Mouse (Mus musculus): ENCODE measurements at regions not wholly inside any gene's neighbourhood (a gene's known extent, or its start where the extent isn't known, plus 50 kb on each side); places are given as distances from the start of the nearest gene placed in this dataset.
A peak's percentile ranks its signal among the peaks of the same experiment; 100 is the strongest.

DNA sequence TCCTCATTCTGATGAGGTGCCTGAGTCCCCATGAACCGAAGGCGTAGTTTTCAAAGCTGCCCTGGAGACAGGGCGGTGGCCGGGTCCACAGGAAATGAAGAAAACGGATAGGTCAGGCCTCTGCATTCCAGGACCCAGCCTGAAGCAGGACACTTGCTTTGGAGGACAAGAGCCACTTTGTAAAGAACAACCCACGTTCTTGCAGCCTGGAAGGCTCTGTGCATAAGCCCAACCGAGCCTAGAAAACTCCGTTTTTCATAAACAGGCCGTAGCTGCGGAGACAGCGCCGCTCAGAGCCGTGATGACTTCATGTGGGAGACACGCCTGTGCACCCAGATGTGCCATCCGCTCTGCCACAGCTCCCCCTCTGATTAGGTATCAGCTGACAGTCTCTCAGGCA lies 78.4 kb upstream of the Tgfbr2 start:
- dilution Hi-C loops (cut with MboI; ENCODE audit: extremely low pct_ligation_motif_present, extremely low pct_unique_long_range_greater_than_20kb, low sequenced_read_pairs): no loop called here
- H3K4me2 ChIP-seq (ENCODE audit: insufficient read depth, low read depth, poor library complexity, severe bottlenecking): no peak overlapping the region
- DNase-seq (ENCODE audit: extremely low read depth): no peak
- H3K9ac ChIP-seq (ENCODE audit: insufficient read depth, low read depth): no peak overlapping the region
- peaks cover 20% of the 10 kb centered on the region for H3K9me3 ChIP-seq (replicated peaks; ENCODE audit: low read length)
- H3K27me3 ChIP-seq (replicated peaks): no peaks in the 10 kb centered on the region
- peaks cover 7 to 14% of the 10 kb centered on the region in 2 experiments for H3K4me1 ChIP-seq (ENCODE audit: control insufficient read depth in 1 of 2, insufficient read depth in 2 of 2)
- H3K27ac ChIP-seq (ENCODE audit: insufficient read depth, low read depth): no peak overlapping the region
- no peaks in the 10 kb centered on the region for H3K79me2 ChIP-seq (replicated peaks; ENCODE audit: control insufficient read depth, extremely low read depth, insufficient read depth, poor library complexity, severe bottlenecking)
- in situ Hi-C loops (cut with MboI; ENCODE audit: low pct_ligation_motif_present, low pct_unique_long_range_greater_than_20kb, low sequenced_read_pairs): no loop called here
- TF ChIP-seq MAFK (IDR thresholded peaks at IDR 0.05; ENCODE audit: insufficient replicate concordance, low read length) (no peak), CTCF (conservative IDR thresholded peaks at IDR 0.05 in 1 of 2, IDR thresholded peaks at IDR 0.05 in 1 of 2; ENCODE audit: low read depth in 2 of 2, low read length in 2 of 2) (no peak), GABPA (IDR thresholded peaks at IDR 0.05; ENCODE audit: insufficient replicate concordance, low read depth, low read length) (no peak), JUND (conservative IDR thresholded peaks at IDR 0.05; ENCODE audit: low read depth, low read length) (no peak), EP300 (IDR thresholded peaks at IDR 0.05; ENCODE audit: low read length) (no peak), NRF1 (IDR thresholded peaks at IDR 0.05; ENCODE audit: low read depth, low read length) (no peak), ELF1 (IDR thresholded peaks at IDR 0.05; ENCODE audit: low read depth, low read length) (no peak), ETS1 (conservative IDR thresholded peaks at IDR 0.05; ENCODE audit: low read depth, low read length) (no peak), CHD2 (IDR thresholded peaks at IDR 0.05; ENCODE audit: low read length) (no peak), ZC3H11A (IDR thresholded peaks at IDR 0.05; ENCODE audit: low read depth, low read length) (no peak), RCOR1 (conservative IDR thresholded peaks at IDR 0.05; ENCODE audit: low read depth, low read length) (no peak), RAD21 (IDR thresholded peaks at IDR 0.05; ENCODE audit: low read depth, low read length) (no peak), SMC3 (IDR thresholded peaks at IDR 0.05; ENCODE audit: low read depth, low read length) (no peak)
- H3K4me3 ChIP-seq (replicated peaks in 1 of 3; ENCODE audit: low read depth in 2 of 3, low read length in 2 of 3, poor library complexity in 1 of 3): no peak overlapping the region
- H3K36me3 ChIP-seq (replicated peaks in 1 of 2; ENCODE audit: control insufficient read depth in 1 of 2, insufficient read depth in 1 of 2, low read length in 1 of 2): peaks cover 0 to 31% of the 10 kb centered on the region in 2 experiments

DNA sequence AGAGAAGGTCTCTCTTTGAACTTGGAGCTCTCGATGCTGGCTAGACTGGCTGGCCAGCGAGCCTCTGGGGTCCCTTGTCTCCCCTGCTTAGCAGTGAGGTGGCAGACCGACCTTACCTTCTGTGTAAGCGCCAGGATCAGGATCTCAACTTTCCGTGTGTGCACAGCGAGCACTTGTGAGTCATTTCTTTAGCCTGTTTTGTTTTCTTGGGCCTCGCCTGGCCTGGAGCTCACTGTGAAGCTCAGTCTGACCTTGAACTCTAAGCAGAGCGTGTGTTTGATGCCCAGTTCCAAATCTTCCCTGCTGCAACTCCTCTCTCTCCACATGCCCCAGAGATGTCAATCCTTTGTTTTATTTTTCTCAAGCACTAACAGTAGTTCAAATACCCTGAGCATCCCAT lies 77.6 kb upstream of the Tgfbr2 start:
- Histone ChIP-seq H3K79me2 (replicated peaks; ENCODE audit: control insufficient read depth, extremely low read depth, insufficient read depth, poor library complexity, severe bottlenecking) (no peaks in the 10 kb centered on the region), H3K4me2 (ENCODE audit: insufficient read depth, low read depth, poor library complexity, severe bottlenecking) (no peak overlapping the region), H3K27me3 (replicated peaks) (no peaks in the 10 kb centered on the region), H3K27ac (ENCODE audit: insufficient read depth, low read depth) (peak overlapping the region; percentile 47), H3K4me1 (ENCODE audit: control insufficient read depth in 1 of 2, insufficient read depth in 2 of 2) (peaks cover 7 to 20% of the 10 kb centered on the region in 2 experiments), H3K36me3 (replicated peaks in 1 of 2; ENCODE audit: control insufficient read depth in 1 of 2, insufficient read depth in 1 of 2, low read length in 1 of 2) (peaks cover 6 to 38% of the 10 kb centered on the region in 2 experiments), H3K4me3 (replicated peaks in 1 of 3; ENCODE audit: low read depth in 2 of 3, low read length in 2 of 3, poor library complexity in 1 of 3) (no peak overlapping the region), H3K9ac (ENCODE audit: insufficient read depth, low read depth) (peak overlapping the region; percentile 36; the same call in 1 of the 2 replicates), H3K9me3 (replicated peaks; ENCODE audit: low read length) (peaks cover 24% of the 10 kb centered on the region)
- TF ChIP-seq JUND (conservative IDR thresholded peaks at IDR 0.05; ENCODE audit: low read depth, low read length) (no peak), MAX (IDR thresholded peaks at IDR 0.05; ENCODE audit: low read length) (0 out of 2 replicates have a peak, but pooled peaks have one; percentile 14), USF1 (IDR thresholded peaks at IDR 0.05; ENCODE audit: low read depth, low read length) (no peak), IRF4 (IDR thresholded peaks at IDR 0.05; ENCODE audit: low read depth, low read length) (peak; percentile 69)
- DNase-seq (ENCODE audit: extremely low read depth): no peak
- in situ Hi-C loops (cut with MboI; ENCODE audit: low pct_ligation_motif_present, low pct_unique_long_range_greater_than_20kb, low sequenced_read_pairs) (no loop called here), dilution Hi-C loops (cut with MboI; ENCODE audit: extremely low pct_ligation_motif_present, extremely low pct_unique_long_range_greater_than_20kb, low sequenced_read_pairs) (no loop called here)
